Mouse (Mus musculus): ENCODE results near the gene Rps6kc1.

- TF ChIP-seq CTCF (IDR thresholded peaks at IDR 0.05; ENCODE audit: borderline replicate concordance, insufficient read depth, low read length), result no peak
- no peak for TF ChIP-seq POLR2A (IDR thresholded peaks at IDR 0.05; ENCODE audit: low read depth, low read length)
Measured at GRCm38 (mm10) chr1:190667821-190668220, 243.7 kb downstream of the Rps6kc1 start.

Data from embryonic fibroblast, embryonic 13.5 days (primary cell).